Mouse (Mus musculus): ENCODE results near the gene Naf1.

Gene Naf1

DNA sequence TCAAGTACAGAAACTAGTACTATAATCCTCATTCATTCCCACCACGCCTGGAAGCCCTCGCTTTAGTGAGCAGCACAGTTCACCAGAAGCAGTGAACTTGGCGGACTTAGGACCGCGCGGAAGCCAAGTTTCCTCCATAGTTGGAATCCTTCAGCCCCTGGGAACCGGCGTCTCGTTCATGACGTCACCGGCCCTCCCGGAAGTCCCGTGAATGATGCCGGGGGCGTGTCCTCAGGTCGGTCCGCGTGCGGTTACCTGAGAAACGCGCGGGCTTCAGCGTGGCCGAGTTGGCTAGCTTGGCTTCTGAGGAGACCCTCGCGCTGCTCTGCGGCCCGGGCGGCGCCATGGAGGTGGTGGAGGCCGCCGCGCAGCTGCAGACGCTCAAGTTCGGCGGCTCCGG, at the start of gene Naf1:
Naf1 (plus strand) TSS at position 195 of the 400 bp plus-strand sequence.
- peak; percentile 97 for DNase-seq (ENCODE audit: low read depth, low spot score)

GRCm38 (mm10) chr8:66860921-66861588, 1.0 kb downstream of the Naf1 start:
- no peak for DNase-seq (ENCODE audit: low read depth, low spot score)

DNA sequence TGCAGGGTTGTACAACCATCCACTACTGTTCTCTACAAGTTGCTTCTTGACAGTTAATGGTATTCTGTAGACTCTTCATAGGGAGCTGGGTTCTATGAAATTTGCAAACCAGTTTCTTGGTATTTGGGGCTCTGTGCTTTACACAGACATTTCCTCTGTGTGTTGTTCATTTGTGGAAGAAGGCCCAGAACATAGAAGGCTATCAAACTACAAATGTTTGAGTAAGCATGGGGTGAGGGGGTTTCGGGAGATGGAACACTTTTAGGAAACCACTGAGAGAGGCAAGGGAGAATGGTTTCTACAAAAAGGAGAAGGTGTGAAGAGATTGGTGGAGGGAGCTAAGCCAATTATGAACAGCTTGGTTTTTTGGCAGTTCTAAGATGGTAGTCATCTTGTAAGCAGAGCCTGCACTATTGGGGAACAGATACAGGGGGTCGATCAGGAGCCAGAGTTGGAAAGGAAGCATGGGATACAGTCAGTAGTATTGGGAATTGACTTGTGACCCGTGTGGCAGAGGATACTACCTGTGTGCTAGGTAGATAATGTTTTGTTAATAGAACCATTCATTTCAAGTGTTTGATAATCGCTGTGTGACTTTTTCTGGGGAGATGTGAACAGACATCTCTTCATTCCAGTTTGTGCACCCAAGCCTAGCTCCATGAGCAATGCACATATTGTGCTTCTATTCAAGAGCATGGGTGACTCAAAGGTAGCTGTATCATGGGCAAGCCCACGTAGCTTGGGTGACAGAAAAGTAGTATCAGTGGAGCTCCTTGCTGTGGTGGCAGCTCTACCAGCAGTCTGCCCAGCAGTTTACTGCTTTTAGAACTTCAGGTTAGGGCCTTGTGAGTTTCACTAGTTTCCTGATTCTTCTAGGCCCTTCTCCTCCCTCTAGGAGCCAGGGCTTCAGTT, 1.8 kb downstream of the Naf1 start:
- no peak for DNase-seq (ENCODE audit: low read depth, low spot score)

- DNase-seq (ENCODE audit: low read depth, low spot score), result no peak
Measured at GRCm38 (mm10) chr8:66863761-66864160, 3.7 kb downstream of the Naf1 start.

DNA sequence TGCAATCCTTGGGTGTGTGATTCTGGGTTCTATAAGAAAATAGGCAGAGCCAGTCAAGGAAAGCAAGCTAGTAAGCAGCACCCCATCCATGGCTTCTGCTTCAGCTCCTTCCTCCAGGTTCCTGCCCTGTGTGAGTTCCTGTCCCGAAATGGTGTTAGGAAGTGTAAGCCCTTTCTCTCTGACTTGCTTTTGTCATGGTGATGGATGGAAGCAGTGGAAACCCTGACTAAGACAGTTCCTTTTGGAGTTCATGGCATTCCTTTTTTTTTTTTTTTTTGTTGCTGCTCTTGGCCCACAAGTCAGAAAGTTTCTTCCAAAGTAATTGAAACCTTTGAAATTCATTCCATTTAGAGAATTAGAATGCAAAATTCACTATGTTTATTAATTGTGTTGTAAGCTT, 5.1 kb downstream of the Naf1 start:
- DNase-seq (ENCODE audit: low read depth, low spot score), result no peak

- no peak for DNase-seq (ENCODE audit: low read depth, low spot score)
Measured at GRCm38 (mm10) chr8:66867679-66868078, 7.7 kb downstream of the Naf1 start.

DNA sequence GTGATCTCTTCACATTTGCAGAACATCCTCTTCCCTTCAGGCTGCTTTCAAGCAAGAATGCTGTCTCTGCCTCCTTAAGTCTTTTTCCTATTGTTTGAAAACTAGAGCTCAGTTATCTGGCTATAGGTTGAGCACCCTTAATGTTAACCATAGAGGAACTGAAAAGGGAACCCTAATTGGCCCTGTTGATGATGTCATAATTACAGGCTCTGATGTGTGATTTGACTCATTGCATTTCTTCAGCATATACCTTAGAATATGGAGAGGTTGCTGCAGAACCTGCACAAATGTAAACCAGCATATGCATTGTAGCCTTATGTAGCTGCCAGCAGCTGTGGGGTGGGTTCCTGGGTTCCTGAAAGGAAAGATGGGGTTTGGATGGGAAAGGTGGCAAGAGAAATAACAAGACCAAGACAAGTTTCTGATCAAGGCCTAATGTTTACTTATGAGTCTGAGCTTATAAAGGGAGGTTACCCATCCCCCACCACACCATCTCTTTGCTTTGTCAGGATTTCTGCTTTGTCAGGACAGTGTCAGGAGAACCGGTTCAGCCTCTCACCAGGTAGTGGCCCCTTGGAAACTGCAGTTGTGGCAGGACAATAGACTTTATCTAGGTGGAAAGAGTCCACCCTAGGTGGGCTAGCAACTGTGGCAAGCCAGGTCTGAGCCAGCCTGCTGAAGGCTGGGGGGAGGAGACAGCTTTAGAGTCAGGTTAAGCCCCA, 9.4 kb downstream of the Naf1 start:
- no peak for DNase-seq (ENCODE audit: low read depth, low spot score)

GRCm38 (mm10) chr8:66883866-66884265, 23.8 kb downstream of the Naf1 start:
- DNase-seq (ENCODE audit: low read depth, low spot score), result no peak

- no peak for DNase-seq (ENCODE audit: low read depth, low spot score)
Measured at GRCm38 (mm10) chr8:66891879-66892278, 31.9 kb downstream of the Naf1 start.

GRCm38 (mm10) chr8:66905000-66905399, 45.0 kb downstream of the Naf1 start:
- DNase-seq (ENCODE audit: low read depth, low spot score), result no peak

DNA sequence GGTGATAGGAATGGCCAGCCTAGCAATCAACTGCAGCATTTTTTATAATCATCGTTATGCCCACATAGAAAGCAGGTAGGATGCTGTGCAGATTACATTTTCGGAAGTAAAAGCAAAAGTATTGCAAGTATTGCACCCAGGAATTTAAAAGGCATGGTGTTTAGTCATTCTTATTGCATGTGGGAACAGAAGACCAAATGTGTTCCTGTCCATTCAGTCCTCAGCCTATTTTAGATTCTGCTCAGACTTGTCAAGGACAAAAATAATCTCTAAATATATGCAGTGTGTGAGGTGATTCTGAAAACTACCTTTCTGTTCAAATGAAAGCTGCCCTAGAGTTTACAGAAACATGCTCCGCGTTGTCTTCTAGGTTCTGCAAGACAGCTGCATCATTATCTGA, 45.5 kb downstream of the Naf1 start:
- no peak for DNase-seq (ENCODE audit: low read depth, low spot score)

GRCm38 (mm10) chr8:66906116-66906515, 46.1 kb downstream of the Naf1 start:
- no peak for DNase-seq (ENCODE audit: low read depth, low spot score)

DNA sequence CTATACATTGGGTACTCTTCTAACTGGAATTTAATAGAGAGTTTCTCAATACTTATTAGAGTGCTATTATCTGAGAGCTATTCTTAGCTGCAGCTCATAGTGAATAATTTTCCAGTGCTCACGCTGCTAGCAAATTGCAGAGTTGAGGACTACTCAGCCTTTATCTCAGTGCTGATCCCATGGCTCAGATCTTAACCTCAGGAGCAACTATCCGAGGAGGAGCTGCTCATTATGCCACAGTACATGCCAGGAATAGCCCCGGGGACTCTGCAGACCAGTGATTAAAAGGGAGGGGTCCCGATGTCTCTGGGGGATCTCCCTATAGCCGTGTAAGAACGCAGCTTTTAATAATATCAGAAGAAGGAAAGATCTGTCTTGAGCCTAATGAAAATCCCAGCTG, 50.7 kb downstream of the Naf1 start:
- DNase-seq (ENCODE audit: low read depth, low spot score), result no peak

- peak; percentile 71 for DNase-seq (ENCODE audit: low read depth, low spot score)
Measured at GRCm38 (mm10) chr8:66913616-66914536, 53.9 kb downstream of the Naf1 start.

DNA sequence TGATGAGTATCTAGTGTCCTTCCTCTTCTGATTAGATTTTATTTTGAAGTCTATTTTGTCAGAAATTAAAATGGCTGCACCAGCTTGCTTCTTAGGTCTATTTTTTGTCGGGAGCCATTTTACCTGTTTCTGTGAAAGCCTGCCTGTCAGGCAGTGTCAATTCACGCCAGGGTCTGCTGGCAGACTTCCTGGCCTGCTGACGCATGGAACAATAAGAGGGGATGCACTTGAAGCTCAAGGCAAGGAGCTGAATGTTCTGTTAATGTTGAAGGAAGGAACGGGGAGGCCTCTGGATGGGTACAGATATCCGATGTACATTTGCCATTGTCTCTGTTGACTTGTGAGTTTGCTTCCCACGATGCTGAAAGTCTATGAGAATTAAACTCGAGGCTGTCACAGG, 56.0 kb downstream of the Naf1 start:
- DNase-seq (ENCODE audit: low read depth, low spot score), result no peak

DNA sequence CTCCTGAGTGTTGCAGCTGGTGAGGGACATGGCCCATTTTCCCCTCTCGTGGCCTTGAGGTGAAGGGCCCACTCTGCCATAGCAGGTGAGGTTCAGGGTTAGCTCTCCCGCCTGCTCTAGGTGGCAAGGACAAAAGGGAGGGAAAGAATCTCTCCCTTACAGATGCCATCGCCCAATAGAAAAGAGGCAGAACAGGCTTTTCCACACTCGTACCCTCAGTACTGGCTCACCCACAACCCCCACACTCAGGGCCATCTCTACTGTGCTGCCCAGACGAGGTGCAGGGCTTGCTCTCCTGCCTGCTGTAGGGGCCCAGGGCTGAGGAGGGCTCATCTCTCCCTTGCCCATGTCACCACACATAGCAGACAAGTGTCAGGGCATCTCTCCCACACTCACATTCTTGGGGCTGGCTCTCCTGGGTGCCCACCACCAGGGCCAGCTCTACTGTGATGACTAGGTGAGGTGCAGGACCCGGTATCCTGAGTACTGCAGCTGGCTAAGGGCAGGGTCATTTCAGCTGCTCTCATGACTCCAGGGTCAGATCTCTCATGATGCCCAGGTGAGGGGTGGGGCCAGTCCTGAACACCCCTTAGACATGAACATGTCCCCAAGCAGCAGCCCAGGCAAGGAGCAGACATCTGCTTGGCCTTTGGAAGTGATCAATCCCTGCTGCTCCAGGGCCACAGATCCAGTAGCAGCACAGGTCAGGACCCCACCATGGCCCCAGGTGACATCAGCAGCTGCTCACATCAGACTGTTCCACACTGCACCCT, 57.9 kb downstream of the Naf1 start:
- DNase-seq (ENCODE audit: low read depth, low spot score), result no peak

DNA sequence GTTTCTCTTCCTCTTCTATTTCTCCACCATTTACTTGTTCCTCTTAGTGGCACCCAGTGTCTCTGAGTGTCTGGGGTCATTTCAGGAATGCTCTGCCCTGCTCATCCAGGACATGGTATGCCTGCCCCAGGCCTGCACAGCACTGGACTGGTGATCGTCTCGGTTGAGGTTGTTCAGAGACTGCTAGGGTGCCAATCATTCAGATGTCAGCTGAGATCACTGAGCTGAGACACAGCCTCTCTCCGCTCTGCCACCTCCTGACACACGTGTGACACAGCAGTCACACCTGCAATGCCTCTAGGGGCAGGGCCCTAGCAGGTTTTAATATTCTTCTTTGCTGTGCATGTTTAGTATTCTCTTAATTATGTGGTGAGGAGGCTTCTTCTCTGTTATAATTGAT, 58.5 kb downstream of the Naf1 start:
- DNase-seq (ENCODE audit: low read depth, low spot score), result no peak

DNA sequence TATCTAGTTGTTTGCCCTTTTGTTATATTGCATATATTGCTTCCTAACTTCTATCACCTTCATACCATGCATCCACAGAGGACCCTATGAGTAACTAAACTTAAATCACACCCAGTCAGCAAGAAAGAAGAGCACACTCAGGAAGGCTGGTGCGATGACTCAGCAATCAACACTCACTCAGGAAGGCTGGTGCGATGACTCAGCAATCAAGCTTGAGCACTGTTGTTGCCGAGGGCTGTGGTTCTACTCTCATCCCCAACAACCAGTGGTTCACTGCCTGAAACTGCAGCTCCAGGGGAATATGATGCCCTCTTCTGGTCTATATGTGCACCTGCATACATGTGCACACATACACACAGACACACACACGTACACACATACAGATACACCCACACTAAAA, 73.7 kb downstream of the Naf1 start:
- no peak for DNase-seq (ENCODE audit: low read depth, low spot score)

- DNase-seq (ENCODE audit: low read depth, low spot score), result no peak
Measured at GRCm38 (mm10) chr8:66936236-66936635, 76.2 kb downstream of the Naf1 start.

Measured in WW6 (cell line).